Mouse (Mus musculus) left cerebral cortex, postnatal 4 days (tissue): ENCODE data around the gene Mpp4. TPM values are rescaled to one million over a fixed set of nuclear protein-coding genes. Genes with fewer than 3 reads are reported as not detected.

Experiments
- DNase-seq: peaks from one replicate; pipeline ENCODE4 v3.0.0-alpha.2; 2022
- intact Hi-C: fragments of 180-260 bp; cut with DNase I; formaldehyde crosslinking; loops from one replicate; pipeline ENCODE4 v1.15.1; 2025
- total RNA-seq, 2 experiments: library from RNA; stranded (reverse); gene quantifications; 2 replicates each; pipeline ENCODE4 v1.2.3; 2021

Mpp4 gene
- total RNA-seq, result 1 to 10 TPM; 1.2 to 1.4 TPM

- intact Hi-C loops, result no loop called here
- DNase-seq, result no peak
Measured at GRCm38 (mm10) chr1:59163030-59163461, at the start of gene Mpp4. Mpp4 (minus strand) TSS chr1:59163389.

- DNase-seq, result no peak
- intact Hi-C loops, result no loop called here
Measured at GRCm38 (mm10) chr1:59212951-59213350, 49.8 kb upstream of the Mpp4 start.

GRCm38 (mm10) chr1:59212076-59212779 lies 49.0 kb upstream of the Mpp4 start:
- intact Hi-C loops, result no loop called here
- DNase-seq, result no peak

- no peak for DNase-seq
- intact Hi-C loops, result no loop called here
Measured at GRCm38 (mm10) chr1:59211651-59212050, 48.5 kb upstream of the Mpp4 start.

- intact Hi-C loops, result loop anchor here (10.0 kb wide), 1 partner anchor 294 kb away; no protein-coding TSS in a partner anchor
- no peak for DNase-seq
Measured at GRCm38 (mm10) chr1:59208331-59208730, 45.1 kb upstream of the Mpp4 start.

GRCm38 (mm10) chr1:59204489-59204888 lies 41.3 kb upstream of the Mpp4 start:
- DNase-seq, result no peak
- intact Hi-C loops, result loop anchor here (10.0 kb wide), 1 partner anchor 290 kb away; no protein-coding TSS in a partner anchor

GRCm38 (mm10) chr1:59202367-59202766 lies 39.2 kb upstream of the Mpp4 start:
- no peak for DNase-seq
- intact Hi-C loops, result loop anchor here (10.0 kb wide), 1 partner anchor 288 kb away; no protein-coding TSS in a partner anchor

GRCm38 (mm10) chr1:59201561-59201960 lies 38.4 kb upstream of the Mpp4 start:
- no peak for DNase-seq
- intact Hi-C loops, result loop anchor here (10.0 kb wide), 1 partner anchor 287 kb away; no protein-coding TSS in a partner anchor

GRCm38 (mm10) chr1:59200960-59201359 lies 37.8 kb upstream of the Mpp4 start:
- intact Hi-C loops, result loop anchor here (10.0 kb wide), 1 partner anchor 286 kb away; no protein-coding TSS in a partner anchor

GRCm38 (mm10) chr1:59194979-59195378 lies 31.8 kb upstream of the Mpp4 start:
- DNase-seq, result no peak
- intact Hi-C loops, result no loop called here

More at GRCm38 (mm10) chr1:59200960-59201359, 37.8 kb upstream of the Mpp4 start:
- no peak for DNase-seq

- intact Hi-C loops, result no loop called here
- no peak for DNase-seq
Measured at GRCm38 (mm10) chr1:59187786-59188185, 24.6 kb upstream of the Mpp4 start.

GRCm38 (mm10) chr1:59186317-59186716 lies 23.1 kb upstream of the Mpp4 start:
- no peak for DNase-seq
- intact Hi-C loops, result no loop called here

GRCm38 (mm10) chr1:59185410-59185809 lies 22.2 kb upstream of the Mpp4 start:
- no peak for DNase-seq
- intact Hi-C loops, result no loop called here

GRCm38 (mm10) chr1:59183045-59183444 lies 19.9 kb upstream of the Mpp4 start:
- intact Hi-C loops, result no loop called here
- DNase-seq, result no peak

- no peak for DNase-seq
- intact Hi-C loops, result no loop called here
Measured at GRCm38 (mm10) chr1:59182373-59182772, 19.2 kb upstream of the Mpp4 start.

- intact Hi-C loops, result no loop called here
Measured at GRCm38 (mm10) chr1:59180003-59180402, 16.8 kb upstream of the Mpp4 start.

GRCm38 (mm10) chr1:59178401-59178800 lies 15.2 kb upstream of the Mpp4 start:
- DNase-seq, result no peak
- intact Hi-C loops, result no loop called here

More at GRCm38 (mm10) chr1:59180003-59180402, 16.8 kb upstream of the Mpp4 start:
- DNase-seq, result no peak

GRCm38 (mm10) chr1:59174514-59175373 lies 11.6 kb upstream of the Mpp4 start:
- intact Hi-C loops, result loop anchor here (5.0 kb wide), 1 partner anchor 182 kb away; no protein-coding TSS in a partner anchor
- DNase-seq, result no peak

- intact Hi-C loops, result loop anchor here (5.0 kb wide), 1 partner anchor 181 kb away; no protein-coding TSS in a partner anchor
- DNase-seq, result no peak
Measured at GRCm38 (mm10) chr1:59173023-59173422, 9.8 kb upstream of the Mpp4 start.

GRCm38 (mm10) chr1:59171875-59172274 lies 8.7 kb upstream of the Mpp4 start:
- intact Hi-C loops, result loop anchor here (5.0 kb wide), 1 partner anchor 180 kb away; no protein-coding TSS in a partner anchor
- DNase-seq, result no peak

- intact Hi-C loops, result loop anchor here (5.0 kb wide), 1 partner anchor 178 kb away; no protein-coding TSS in a partner anchor
- DNase-seq, result no peak
Measured at GRCm38 (mm10) chr1:59170290-59170689, 7.1 kb upstream of the Mpp4 start.
